Mouse (Mus musculus): ENCODE measurements at regions not wholly inside any gene's neighbourhood (a gene's known extent, or its start where the extent isn't known, plus 50 kb on each side); places are given as distances from the start of the nearest gene placed in this dataset.

GRCm38 (mm10) chr6:140819451-140819878 lies 90.4 kb downstream of the Gm11077 start:
- Histone ChIP-seq H3K4me3 (ENCODE audit: control insufficient read depth in 1 of 2, insufficient read depth in 1 of 2, low read depth in 2 of 2, low read length in 2 of 2) (no peak overlapping the region), H3K9ac (ENCODE audit: control insufficient read depth, low read depth, low read length, poor library complexity, severe bottlenecking) (no peak overlapping the region), H3K4me1 (ENCODE audit: control insufficient read depth in 1 of 2, insufficient read depth in 2 of 2, low read length in 2 of 2) (no peaks in the 10 kb centered on the region), H3K36me3 (ENCODE audit: control insufficient read depth in 1 of 2, insufficient read depth in 2 of 2, low read length in 2 of 2) (no peaks in the 10 kb centered on the region), H3K27me3 (ENCODE audit: control insufficient read depth in 1 of 2, insufficient read depth in 2 of 2, low read length in 2 of 2) (no peaks in the 10 kb centered on the region), H3K79me2 (ENCODE audit: control insufficient read depth, insufficient read depth, low read length, poor library complexity) (no peaks in the 10 kb centered on the region), H3K9me3 (replicated peaks; ENCODE audit: insufficient read depth, low read length) (no peaks in the 10 kb centered on the region), H3K27ac (ENCODE audit: control insufficient read depth, low read depth, low read length) (no peak overlapping the region)
- TF ChIP-seq CHD1 (IDR thresholded peaks at IDR 0.05; ENCODE audit: low read depth, low read length): no peak
- TF ChIP-seq MAFK (IDR thresholded peaks at IDR 0.05; ENCODE audit: borderline replicate concordance, low read depth, low read length): no peak
- TF ChIP-seq ZMIZ1 (IDR thresholded peaks at IDR 0.05; ENCODE audit: low read depth, low read length): no peak
- no peak for TF ChIP-seq MAX (IDR thresholded peaks at IDR 0.05; ENCODE audit: low read length)
- TF ChIP-seq TCF12 (IDR thresholded peaks at IDR 0.05; ENCODE audit: low read depth, low read length): no peak
- no peak for TF ChIP-seq MYC (IDR thresholded peaks at IDR 0.05; ENCODE audit: low read depth, low read length)
- no peak for TF ChIP-seq NELFE (IDR thresholded peaks at IDR 0.05; ENCODE audit: low read depth, low read length)
- no peak for TF ChIP-seq RAD21 (IDR thresholded peaks at IDR 0.05; ENCODE audit: low read depth, low read length)
- TF ChIP-seq BHLHE40 (IDR thresholded peaks at IDR 0.05; ENCODE audit: borderline replicate concordance, low read depth, low read length): no peak
- TF ChIP-seq GATA1 (IDR thresholded peaks at IDR 0.05; ENCODE audit: low read depth, low read length): no peak
- no peak for TF ChIP-seq CHD2 (IDR thresholded peaks at IDR 0.05; ENCODE audit: low read length)
- TF ChIP-seq USF1 (IDR thresholded peaks at IDR 0.05; ENCODE audit: low read depth, low read length): no peak
- no peak for TF ChIP-seq TAL1 (IDR thresholded peaks at IDR 0.05; ENCODE audit: low read length)
- no peak for TF ChIP-seq UBTF (IDR thresholded peaks at IDR 0.05; ENCODE audit: borderline replicate concordance, insufficient read depth, low read depth, low read length)
- peak; percentile 3 for DNase-seq (ENCODE audit: low read depth, low spot score)

GRCm38 (mm10) chr6:140826522-140826921 lies 97.4 kb downstream of the Gm11077 start:
- Histone ChIP-seq H3K36me3 (ENCODE audit: control insufficient read depth in 1 of 2, insufficient read depth in 2 of 2, low read length in 2 of 2) (no peaks in the 10 kb centered on the region), H3K9me3 (replicated peaks; ENCODE audit: insufficient read depth, low read length) (no peaks in the 10 kb centered on the region), H3K27ac (ENCODE audit: control insufficient read depth, low read depth, low read length) (no peak overlapping the region), H3K27me3 (ENCODE audit: control insufficient read depth in 1 of 2, insufficient read depth in 2 of 2, low read length in 2 of 2) (no peaks in the 10 kb centered on the region), H3K4me3 (ENCODE audit: control insufficient read depth in 1 of 2, insufficient read depth in 1 of 2, low read depth in 2 of 2, low read length in 2 of 2) (no peak overlapping the region), H3K4me1 (ENCODE audit: control insufficient read depth in 1 of 2, insufficient read depth in 2 of 2, low read length in 2 of 2) (no peaks in the 10 kb centered on the region), H3K9ac (ENCODE audit: control insufficient read depth, low read depth, low read length, poor library complexity, severe bottlenecking) (no peak overlapping the region), H3K79me2 (ENCODE audit: control insufficient read depth, insufficient read depth, low read length, poor library complexity) (no peaks in the 10 kb centered on the region)
- no peak for TF ChIP-seq NRF1 (IDR thresholded peaks at IDR 0.05; ENCODE audit: insufficient read depth, low read depth, low read length, poor library complexity, severe bottlenecking)
- TF ChIP-seq ZC3H11A (IDR thresholded peaks at IDR 0.05; ENCODE audit: low read depth, low read length): no peak
- DNase-seq (ENCODE audit: low read depth, low spot score): no peak

GRCm38 (mm10) chr6:140827651-140828050 lies 98.6 kb downstream of the Gm11077 start:
- TF ChIP-seq MYB (IDR thresholded peaks at IDR 0.05; ENCODE audit: low read depth, low read length) (no peak), POLR2A (IDR thresholded peaks at IDR 0.05; ENCODE audit: control insufficient read depth in 1 of 2, insufficient read depth in 1 of 2, low read depth in 1 of 2, low read length in 2 of 2, poor library complexity in 1 of 2) (no peak), TBP (IDR thresholded peaks at IDR 0.05; ENCODE audit: low read depth, low read length) (no peak), GABPA (IDR thresholded peaks at IDR 0.05; ENCODE audit: low read depth, low read length) (no peak), ZC3H11A (IDR thresholded peaks at IDR 0.05; ENCODE audit: low read depth, low read length) (no peak), MAFK (IDR thresholded peaks at IDR 0.05; ENCODE audit: borderline replicate concordance, low read depth, low read length) (no peak)
- Histone ChIP-seq H3K9me3 (replicated peaks; ENCODE audit: insufficient read depth, low read length) (no peaks in the 10 kb centered on the region), H3K27ac (ENCODE audit: control insufficient read depth, low read depth, low read length) (no peak overlapping the region), H3K27me3 (ENCODE audit: control insufficient read depth in 1 of 2, insufficient read depth in 2 of 2, low read length in 2 of 2) (no peaks in the 10 kb centered on the region), H3K79me2 (ENCODE audit: control insufficient read depth, insufficient read depth, low read length, poor library complexity) (no peaks in the 10 kb centered on the region), H3K36me3 (ENCODE audit: control insufficient read depth in 1 of 2, insufficient read depth in 2 of 2, low read length in 2 of 2) (no peaks in the 10 kb centered on the region), H3K4me3 (ENCODE audit: control insufficient read depth in 1 of 2, insufficient read depth in 1 of 2, low read depth in 2 of 2, low read length in 2 of 2) (no peak overlapping the region), H3K9ac (ENCODE audit: control insufficient read depth, low read depth, low read length, poor library complexity, severe bottlenecking) (no peak overlapping the region), H3K4me1 (ENCODE audit: control insufficient read depth in 1 of 2, insufficient read depth in 2 of 2, low read length in 2 of 2) (no peaks in the 10 kb centered on the region)
- no peak for DNase-seq (ENCODE audit: low read depth, low spot score)

All from MEL (cell line).